Mouse (Mus musculus) heart, adult 11 months (tissue): ENCODE results near the gene Ccz1.
"Not testable (repeated sequence)": the region's sequence is repeated elsewhere in the genome, so short reads cannot be mapped to it uniquely, and the experiment has no call there.

Source experiments
- DNase-seq: peaks from one replicate; pipeline ENCODE4 v3.0.0; 2022

Ccz1 gene

GRCm38 (mm10) chr5:144014551-144015311 is at the start of gene Ccz1:
Ccz1 (minus strand) TSS chr5:144014877.
- DNase-seq, result peak; percentile 99

DNA sequence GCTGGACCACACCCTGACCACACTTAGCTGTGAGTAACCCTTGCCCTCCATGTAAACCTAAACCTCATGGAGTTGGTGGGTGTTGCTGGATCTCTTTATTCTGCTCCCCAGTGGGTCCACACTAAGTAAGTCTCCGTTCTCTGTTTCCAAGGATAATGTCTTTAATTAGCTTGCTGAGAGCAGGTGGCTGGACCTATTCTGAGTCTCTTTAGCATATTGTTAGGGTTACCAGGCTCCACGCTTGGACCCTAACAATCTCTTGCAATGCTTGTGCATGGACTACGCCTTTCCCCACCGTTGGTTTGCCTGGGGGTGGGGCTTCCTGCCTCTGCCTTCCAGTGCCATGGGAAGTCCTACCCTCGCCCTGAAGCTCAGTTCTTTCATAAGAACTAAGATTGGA is 49.4 kb upstream of the Ccz1 start:
- DNase-seq, result no peak

DNA sequence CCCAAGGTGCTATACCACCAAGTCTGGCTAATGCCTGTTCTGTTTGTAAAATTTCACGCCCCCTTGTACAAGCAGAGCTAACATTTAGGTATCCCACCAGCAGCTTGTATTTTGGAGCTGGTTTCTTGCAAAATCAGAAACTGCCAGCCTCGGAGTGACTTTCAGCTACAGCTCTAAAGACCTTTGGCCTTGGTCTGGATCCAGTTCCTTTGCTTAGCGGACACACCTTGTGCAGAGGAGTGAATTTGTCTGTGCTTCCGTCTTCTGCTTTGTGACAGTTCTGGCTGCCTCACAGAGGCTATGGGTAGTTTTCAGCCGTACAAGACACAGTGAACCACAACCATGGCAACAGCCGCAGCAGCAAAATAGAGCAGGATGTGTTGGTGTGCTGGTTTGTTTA is 39.7 kb upstream of the Ccz1 start:
- DNase-seq, result no peak

DNA sequence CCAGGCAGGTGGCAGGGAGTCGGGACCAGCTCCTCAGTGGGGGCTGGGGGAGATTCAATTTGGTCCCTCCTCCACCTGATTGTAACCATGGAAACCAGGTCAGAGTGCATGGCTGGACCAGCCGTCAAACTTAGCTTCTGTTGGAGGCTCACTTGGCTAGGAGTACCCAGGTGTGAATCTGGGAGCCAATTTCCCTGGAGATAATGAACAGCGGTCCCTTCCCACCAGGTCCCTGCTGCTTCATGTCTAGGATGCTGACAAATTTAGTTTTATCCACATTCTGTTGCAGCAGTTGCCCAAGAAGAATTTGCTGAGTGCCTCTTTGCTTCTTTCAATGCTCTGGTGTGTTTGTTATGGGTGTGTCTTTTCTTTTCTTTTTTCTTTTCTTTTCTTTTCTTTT is 38.8 kb upstream of the Ccz1 start:
- DNase-seq, result no peak

GRCm38 (mm10) chr5:144051268-144051667 is 36.6 kb upstream of the Ccz1 start:
- no peak for DNase-seq

DNA sequence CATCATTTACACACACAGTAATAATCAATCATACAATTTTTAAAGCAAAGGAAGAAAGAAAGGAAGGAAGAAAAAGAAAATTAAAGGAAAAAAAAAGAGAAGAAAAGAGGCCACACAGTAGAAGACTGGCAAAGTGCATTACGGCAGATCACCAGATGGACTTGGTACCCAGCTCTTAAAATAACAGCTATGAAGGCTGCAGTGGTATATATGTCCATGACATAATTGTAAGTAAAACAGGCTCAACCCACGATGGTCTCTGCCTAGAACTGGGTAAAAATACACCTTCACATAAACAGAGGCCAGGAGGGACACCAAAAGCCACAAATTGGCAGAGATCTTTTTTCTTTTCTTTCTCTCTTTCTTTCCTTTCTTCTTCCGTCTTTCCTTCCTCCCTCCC is 35.2 kb upstream of the Ccz1 start:
- no peak for DNase-seq

DNA sequence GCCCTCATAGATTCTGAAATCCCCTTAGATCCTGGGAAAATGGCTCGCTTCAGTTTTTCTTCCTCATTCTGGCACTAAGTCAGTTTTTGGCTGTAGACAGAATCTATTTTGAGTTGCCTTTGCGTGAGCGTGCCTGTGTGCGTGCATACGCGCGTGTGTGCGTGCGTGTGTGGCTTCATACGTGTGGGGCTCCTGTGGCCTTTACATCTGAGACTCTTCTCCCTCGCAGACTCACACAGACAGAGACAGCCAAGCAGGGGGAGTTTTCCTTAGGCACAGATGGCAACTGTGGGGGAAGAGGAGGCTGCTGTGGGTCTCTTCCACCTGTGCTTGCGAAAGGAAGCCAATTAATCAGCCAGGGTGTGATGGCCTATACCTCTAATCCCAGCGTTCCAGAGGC is 32.6 kb upstream of the Ccz1 start:
- no peak for DNase-seq

DNA sequence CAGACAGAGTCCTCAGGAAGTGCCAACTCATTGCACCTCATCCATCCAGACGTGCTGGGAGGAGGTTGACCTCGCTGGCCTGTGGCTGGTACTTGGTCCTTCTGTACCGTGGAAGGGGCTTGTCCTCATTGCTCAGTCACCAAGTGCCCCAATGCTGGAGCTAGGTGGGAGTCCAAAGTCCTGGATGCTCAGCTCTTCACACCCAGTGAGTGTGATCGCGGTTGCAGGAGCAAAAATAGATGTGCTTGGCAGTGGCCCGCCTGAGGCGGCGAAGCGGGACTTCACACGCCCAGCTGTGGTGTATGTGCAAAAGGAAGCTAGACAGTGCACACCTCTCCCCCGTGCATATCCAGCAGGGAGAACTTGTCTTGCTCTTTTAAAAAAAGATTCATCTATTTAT is 28.5 kb upstream of the Ccz1 start:
- no peak for DNase-seq

GRCm38 (mm10) chr5:144040720-144041364 is 26.2 kb upstream of the Ccz1 start:
- DNase-seq, result peak; percentile 92

DNA sequence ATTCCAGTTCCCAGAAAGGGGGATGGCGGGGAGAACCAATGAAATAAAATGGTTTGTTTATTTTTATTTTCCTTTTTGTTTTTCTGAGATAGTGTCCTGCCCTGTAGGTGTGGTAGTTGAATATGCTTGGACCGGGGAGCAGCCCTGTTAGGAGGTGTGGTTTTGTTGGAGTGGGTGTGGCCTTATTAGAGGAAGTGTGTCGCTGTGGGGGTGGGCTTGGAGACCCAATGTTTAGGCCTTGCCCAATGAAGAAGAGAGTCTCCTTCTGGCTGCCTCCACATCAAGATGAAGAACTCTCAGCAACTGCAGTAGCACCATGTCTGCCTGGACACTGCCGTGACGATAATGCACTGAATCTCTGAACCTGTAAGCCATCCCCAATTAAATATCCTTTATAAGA is 25.2 kb upstream of the Ccz1 start:
- no peak for DNase-seq

GRCm38 (mm10) chr5:144039156-144039675 is 24.5 kb upstream of the Ccz1 start:
- no peak for DNase-seq

- DNase-seq, result no peak
Measured at GRCm38 (mm10) chr5:144036952-144037351, 22.3 kb upstream of the Ccz1 start.

- no peak for DNase-seq
Measured at GRCm38 (mm10) chr5:144034567-144034966, 19.9 kb upstream of the Ccz1 start.

GRCm38 (mm10) chr5:144032491-144032890 is 17.8 kb upstream of the Ccz1 start:
- no peak for DNase-seq

DNA sequence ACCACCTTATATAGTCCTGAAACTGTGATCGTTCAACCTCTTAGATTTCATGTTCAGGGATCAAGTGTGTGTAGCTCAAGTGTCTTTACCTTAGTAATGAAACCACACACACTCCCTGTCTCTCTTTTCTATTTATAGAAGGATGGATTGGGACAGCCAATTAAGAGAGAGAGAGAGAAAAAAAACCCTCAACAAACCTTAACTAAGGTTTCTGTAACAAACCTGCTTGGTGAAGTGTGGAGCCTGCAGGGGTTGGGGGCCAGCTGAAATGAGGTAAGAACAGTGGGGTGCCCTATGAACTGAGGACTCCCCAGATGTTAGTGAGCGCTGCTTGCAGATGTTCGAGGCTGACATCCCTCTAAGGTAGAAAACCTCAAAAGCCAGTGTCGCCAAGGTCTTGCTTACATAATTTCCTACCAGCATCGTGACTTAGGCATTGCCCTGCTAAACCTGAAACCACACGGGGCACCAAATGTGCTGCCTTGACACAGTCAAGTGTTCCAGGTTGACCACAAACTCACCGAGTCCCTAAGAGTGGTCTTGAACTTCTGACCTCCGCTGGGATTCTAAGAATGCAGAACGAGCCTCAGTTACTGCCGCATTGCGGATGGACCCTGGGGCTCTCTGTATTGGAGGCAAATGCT is 12.1 kb upstream of the Ccz1 start, which contains the start of gene Ocm:
TSS of gene Ocm (minus strand) at position 51 of the 644 bp plus-strand sequence.
- DNase-seq, result no peak

DNA sequence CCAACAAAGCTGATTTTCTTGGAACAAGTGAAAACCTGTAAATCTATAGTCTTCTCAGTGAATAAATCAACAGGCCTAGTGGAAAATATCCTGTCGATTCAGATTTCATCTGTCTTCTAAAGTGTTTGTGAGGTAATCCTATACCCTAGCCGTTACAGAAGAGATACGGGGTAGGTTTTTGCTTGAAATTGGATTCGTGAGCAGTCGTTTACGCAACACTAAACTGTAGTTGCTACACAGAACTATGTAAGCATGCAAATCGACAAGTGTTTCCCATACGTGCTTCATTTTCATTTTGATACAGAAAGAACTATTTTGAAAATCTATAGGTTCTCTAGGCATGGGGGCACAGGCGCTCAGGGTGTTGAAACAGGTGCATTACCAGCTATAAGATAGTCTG is 1.2 kb upstream of the Ccz1 start:
- DNase-seq, result no peak

DNA sequence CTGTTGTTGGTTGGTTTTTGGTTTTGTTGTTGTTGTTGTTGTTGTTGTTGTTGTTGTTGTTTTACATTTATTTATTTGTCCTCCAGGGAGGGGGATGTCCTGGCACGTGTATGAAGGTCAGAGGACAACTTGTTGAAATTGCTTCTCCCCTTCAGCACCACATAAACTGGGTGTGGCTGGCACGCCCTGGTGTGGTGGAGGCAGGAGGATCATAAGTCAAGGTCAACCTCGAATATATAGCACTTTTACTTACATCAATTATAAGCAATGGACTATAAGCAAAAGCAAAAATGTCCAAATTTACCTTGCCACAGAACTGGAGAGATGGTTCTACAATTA is 604 bp upstream of the Ccz1 start:
- DNase-seq, result no peak

DNA sequence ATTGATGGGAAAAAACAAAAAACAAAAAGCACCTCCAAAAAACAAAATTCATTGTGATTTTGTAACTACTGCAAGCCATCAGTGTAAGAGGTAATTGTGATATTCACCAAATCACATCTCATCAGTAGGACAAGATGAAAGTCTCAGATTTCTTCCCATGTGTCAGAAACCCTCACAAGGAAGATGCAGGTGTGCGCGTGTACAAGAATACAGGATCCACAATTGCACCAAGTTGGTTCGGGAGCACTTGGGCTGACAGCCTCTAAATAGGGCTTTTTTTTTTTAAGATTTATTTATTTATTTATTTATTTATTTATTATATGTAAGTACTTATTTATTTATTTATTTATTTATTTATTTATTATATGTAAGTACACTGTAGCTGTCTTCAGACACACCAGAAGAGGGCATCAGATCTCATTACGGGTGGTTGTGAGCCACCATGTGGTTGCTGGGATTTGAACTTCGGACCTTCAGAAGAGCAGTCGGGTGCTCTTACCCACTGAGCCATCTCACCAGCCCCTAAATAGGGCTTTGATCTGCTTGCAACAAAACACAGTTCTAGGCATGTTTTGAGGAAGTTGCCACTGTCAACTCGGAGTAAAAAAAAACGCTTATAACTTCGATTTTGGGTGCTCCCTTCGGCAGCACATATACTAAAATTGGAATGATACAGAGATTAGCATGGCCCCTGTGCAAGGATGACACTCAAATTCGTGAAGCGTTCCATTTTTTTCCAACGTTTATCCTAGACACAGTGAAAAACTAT is 1.1 kb downstream of the Ccz1 start:
- DNase-seq, result not testable (repeated sequence)

DNA sequence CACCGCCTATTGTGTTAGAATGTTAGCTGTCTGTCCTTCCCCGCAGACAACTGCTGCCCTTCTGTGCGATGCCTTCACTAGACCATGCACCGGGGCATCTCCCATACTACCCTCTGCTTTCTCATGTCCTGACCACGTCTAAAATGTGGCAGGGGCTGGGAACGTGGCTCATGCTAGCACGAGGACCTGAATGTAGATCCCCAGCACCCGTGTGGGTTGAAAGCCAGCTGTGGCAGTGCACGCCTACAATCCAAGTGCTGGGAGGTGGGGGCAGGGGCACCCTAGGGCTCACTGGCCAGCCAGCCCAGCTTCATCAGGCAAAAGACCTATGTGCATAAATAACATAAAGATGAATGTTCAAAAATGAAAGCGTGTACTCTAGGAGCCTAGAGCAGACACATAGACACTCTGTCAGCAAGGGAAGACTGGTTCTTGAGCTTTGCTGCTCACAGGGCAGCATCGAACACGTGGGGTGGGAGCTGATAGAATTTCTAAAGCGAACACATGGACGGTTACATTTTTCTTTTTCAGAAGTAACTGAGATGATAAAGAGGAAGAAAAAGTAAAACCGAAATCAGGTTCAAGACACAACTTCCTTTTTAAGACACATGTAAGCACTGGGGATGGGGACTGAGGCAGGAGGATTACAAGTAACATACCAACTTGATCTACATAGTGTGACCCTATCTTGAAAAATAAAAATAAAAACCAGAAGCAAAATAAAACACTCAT is 12.1 kb downstream of the Ccz1 start:
- no peak for DNase-seq

DNA sequence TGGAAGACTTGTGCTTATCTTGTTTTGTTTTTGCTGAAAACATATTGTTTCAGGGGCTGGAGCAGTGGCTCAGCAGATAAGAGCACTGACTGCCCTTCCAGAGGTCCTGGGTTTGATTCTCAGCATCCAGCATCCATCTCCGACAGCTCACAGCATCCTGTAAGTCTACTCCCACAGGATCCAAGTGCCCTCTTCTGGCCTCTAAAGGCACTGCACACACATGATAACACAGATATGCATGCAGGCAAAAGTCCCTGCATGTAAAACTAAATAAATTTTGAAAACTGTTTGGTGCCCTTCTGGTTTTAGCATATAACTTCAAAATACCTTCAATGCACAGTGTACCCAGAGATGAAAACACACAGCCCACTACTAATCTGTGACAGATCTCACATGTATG is 15.3 kb downstream of the Ccz1 start:
- DNase-seq, result no peak

DNA sequence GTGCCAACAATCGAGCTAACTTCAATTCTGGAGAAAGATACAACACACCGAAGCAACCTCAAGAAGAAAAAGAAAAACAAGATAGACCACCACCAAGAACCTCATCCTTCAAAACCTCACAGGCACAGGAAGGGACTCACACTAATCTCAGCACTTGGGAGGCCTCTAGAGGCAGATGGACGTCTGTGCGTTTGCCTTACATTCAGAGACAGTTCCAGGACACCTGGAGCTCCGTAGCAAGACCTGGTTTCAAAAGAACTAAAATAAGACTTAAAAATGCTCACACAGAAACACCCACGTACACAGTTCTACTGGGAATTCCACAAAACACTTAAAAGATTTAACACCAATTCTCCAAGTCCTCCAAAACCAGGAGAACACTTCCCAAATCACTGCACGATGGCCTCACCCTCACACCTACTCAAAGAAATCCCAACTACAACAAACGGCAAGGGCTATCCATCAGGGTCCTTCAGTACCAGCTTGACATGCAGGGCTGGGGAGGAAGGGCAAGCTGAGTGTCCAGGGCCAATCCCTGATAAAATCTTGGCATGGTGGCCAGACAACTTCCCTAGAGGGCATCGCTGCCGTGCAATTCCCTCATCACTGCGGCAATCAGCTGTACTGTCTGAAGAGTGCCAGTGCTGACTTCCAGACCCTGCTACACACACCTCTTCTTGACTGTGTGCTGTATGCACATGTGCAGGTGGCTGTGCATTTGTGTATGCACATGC is 19.9 kb downstream of the Ccz1 start:
- no peak for DNase-seq

GRCm38 (mm10) chr5:143993849-143994248 is 20.8 kb downstream of the Ccz1 start:
- DNase-seq, result no peak
